Mouse (Mus musculus): ENCODE measurements around the gene Pygo2. TPM values are rescaled to one million over a fixed set of nuclear protein-coding genes. Genes with fewer than 3 reads are reported as not detected.

Pygo2 gene
- polyA plus RNA-seq, 2 experiments, result 58.3 to 83.4 TPM

GRCm38 (mm10) chr3:89401329-89401728 is 28.7 kb upstream of the Pygo2 start:
- DNase-seq (ENCODE audit: low spot score) (no peak), ATAC-seq (ENCODE audit: low FRiP score, low read depth) (no peak)
- TF ChIP-seq POLR2A (IDR thresholded peaks at IDR 0.05; ENCODE audit: borderline replicate concordance, extremely low read depth, insufficient read depth, insufficient read length), result no peak
- H3K4me1 ChIP-seq (ENCODE audit: control insufficient read depth, insufficient read depth, low read length), result peaks cover 6% of the 10 kb centered on the region
- no peak overlapping the region for H3K9ac ChIP-seq (ENCODE audit: low read depth, low read length, severe bottlenecking)
- H3K4me2 ChIP-seq (replicated peaks; ENCODE audit: low read depth, low read length, severe bottlenecking), result no peak overlapping the region
- no peaks in the 10 kb centered on the region for H3K9me3 ChIP-seq (ENCODE audit: control insufficient read depth, low read length)
- 81% methylated on average over 7 of the region's 7 CpGs for whole genome bisulfite sequencing
- no peak overlapping the region for H3K27ac ChIP-seq (replicated peaks; ENCODE audit: low read depth, low read length)
- H3K4me3 ChIP-seq (replicated peaks; ENCODE audit: low read length), result no peak overlapping the region
- no peaks in the 10 kb centered on the region for H3K27me3 ChIP-seq (ENCODE audit: control insufficient read depth, insufficient read depth, low read length)
- peaks cover 33% of the 10 kb centered on the region for H3K36me3 ChIP-seq (ENCODE audit: control insufficient read depth, insufficient read depth, low read length)

GRCm38 (mm10) chr3:89402693-89403092 is 27.3 kb upstream of the Pygo2 start, which contains the start of gene Lenep:
Gene Lenep (minus strand): TSS chr3:89402793.
- Histone ChIP-seq H3K9ac (ENCODE audit: low read depth, low read length, severe bottlenecking) (no peak within 1 kb of the TSS), H3K4me1 (ENCODE audit: control insufficient read depth, insufficient read depth, low read length) (no peaks in the 10 kb centered on the region), H3K4me3 (replicated peaks; ENCODE audit: low read length) (no peak within 1 kb of the TSS), H3K27me3 (ENCODE audit: control insufficient read depth, insufficient read depth, low read length) (no peaks in the 10 kb centered on the region), H3K36me3 (ENCODE audit: control insufficient read depth, insufficient read depth, low read length) (peaks cover 33% of the 10 kb centered on the region), H3K9me3 (ENCODE audit: control insufficient read depth, low read length) (no peaks in the 10 kb centered on the region), H3K4me2 (replicated peaks; ENCODE audit: low read depth, low read length, severe bottlenecking) (no peak within 1 kb of the TSS), H3K27ac (replicated peaks; ENCODE audit: low read depth, low read length) (no peak within 1 kb of the TSS)
- no peak for TF ChIP-seq POLR2A (IDR thresholded peaks at IDR 0.05; ENCODE audit: borderline replicate concordance, extremely low read depth, insufficient read depth, insufficient read length)
- DNase-seq (ENCODE audit: low spot score) (no peak), ATAC-seq (ENCODE audit: low FRiP score, low read depth) (no peak)
- WGBS, result 87% methylated on average over 5 of the region's 5 CpGs

GRCm38 (mm10) chr3:89406887-89407286 is 23.1 kb upstream of the Pygo2 start:
- Histone ChIP-seq H3K4me1 (ENCODE audit: control insufficient read depth, insufficient read depth, low read length) (peaks cover 7% of the 10 kb centered on the region), H3K27me3 (ENCODE audit: control insufficient read depth, insufficient read depth, low read length) (no peaks in the 10 kb centered on the region), H3K4me2 (replicated peaks; ENCODE audit: low read depth, low read length, severe bottlenecking) (no peak overlapping the region), H3K36me3 (ENCODE audit: control insufficient read depth, insufficient read depth, low read length) (peaks cover 38% of the 10 kb centered on the region), H3K9ac (ENCODE audit: low read depth, low read length, severe bottlenecking) (no peak overlapping the region), H3K4me3 (replicated peaks; ENCODE audit: low read length) (no peak overlapping the region), H3K9me3 (ENCODE audit: control insufficient read depth, low read length) (no peaks in the 10 kb centered on the region), H3K27ac (replicated peaks; ENCODE audit: low read depth, low read length) (no peak overlapping the region)
- no peak for TF ChIP-seq POLR2A (IDR thresholded peaks at IDR 0.05; ENCODE audit: borderline replicate concordance, extremely low read depth, insufficient read depth, insufficient read length)
- 92% methylated on average over 6 of the region's 6 CpGs for WGBS
- ATAC-seq (ENCODE audit: low FRiP score, low read depth), result no peak
- DNase-seq (ENCODE audit: low spot score), result no peak

- Histone ChIP-seq H3K36me3 (ENCODE audit: control insufficient read depth, insufficient read depth, low read length) (peaks cover 26% of the 10 kb centered on the region), H3K9ac (ENCODE audit: low read depth, low read length, severe bottlenecking) (no peak overlapping the region), H3K4me2 (replicated peaks; ENCODE audit: low read depth, low read length, severe bottlenecking) (no peak overlapping the region), H3K27ac (replicated peaks; ENCODE audit: low read depth, low read length) (no peak overlapping the region), H3K9me3 (ENCODE audit: control insufficient read depth, low read length) (no peaks in the 10 kb centered on the region), H3K27me3 (ENCODE audit: control insufficient read depth, insufficient read depth, low read length) (no peaks in the 10 kb centered on the region), H3K4me1 (ENCODE audit: control insufficient read depth, insufficient read depth, low read length) (peaks cover 7% of the 10 kb centered on the region), H3K4me3 (replicated peaks; ENCODE audit: low read length) (no peak overlapping the region)
- no peak for ATAC-seq (ENCODE audit: low FRiP score, low read depth)
- TF ChIP-seq POLR2A (IDR thresholded peaks at IDR 0.05; ENCODE audit: borderline replicate concordance, extremely low read depth, insufficient read depth, insufficient read length), result no peak
- 68% methylated on average over 16 of the region's 16 CpGs for WGBS
- no peak for DNase-seq (ENCODE audit: low spot score)
Measured at GRCm38 (mm10) chr3:89408448-89408847, 21.6 kb upstream of the Pygo2 start.

- no peak for TF ChIP-seq POLR2A (IDR thresholded peaks at IDR 0.05; ENCODE audit: borderline replicate concordance, extremely low read depth, insufficient read depth, insufficient read length)
- no peak overlapping the region for H3K4me3 ChIP-seq (replicated peaks; ENCODE audit: low read length)
- ATAC-seq (ENCODE audit: low FRiP score, low read depth) (no peak), DNase-seq (ENCODE audit: low spot score) (no peak)
- peaks cover 7% of the 10 kb centered on the region for H3K4me1 ChIP-seq (ENCODE audit: control insufficient read depth, insufficient read depth, low read length)
- peaks cover 27% of the 10 kb centered on the region for H3K36me3 ChIP-seq (ENCODE audit: control insufficient read depth, insufficient read depth, low read length)
- no peak overlapping the region for H3K9ac ChIP-seq (ENCODE audit: low read depth, low read length, severe bottlenecking)
- H3K27me3 ChIP-seq (ENCODE audit: control insufficient read depth, insufficient read depth, low read length), result no peaks in the 10 kb centered on the region
- no peak overlapping the region for H3K4me2 ChIP-seq (replicated peaks; ENCODE audit: low read depth, low read length, severe bottlenecking)
- no peak overlapping the region for H3K27ac ChIP-seq (replicated peaks; ENCODE audit: low read depth, low read length)
- H3K9me3 ChIP-seq (ENCODE audit: control insufficient read depth, low read length), result no peaks in the 10 kb centered on the region
- WGBS, result 91% methylated on average over 3 of the region's 3 CpGs
Measured at GRCm38 (mm10) chr3:89409701-89410100, 20.3 kb upstream of the Pygo2 start.

- Histone ChIP-seq H3K4me3 (replicated peaks; ENCODE audit: low read length) (peak overlapping the region; percentile 50), H3K27me3 (ENCODE audit: control insufficient read depth, insufficient read depth, low read length) (no peaks in the 10 kb centered on the region), H3K4me1 (ENCODE audit: control insufficient read depth, insufficient read depth, low read length) (peaks cover 7% of the 10 kb centered on the region), H3K36me3 (ENCODE audit: control insufficient read depth, insufficient read depth, low read length) (peaks cover 31% of the 10 kb centered on the region), H3K27ac (replicated peaks; ENCODE audit: low read depth, low read length) (no peak overlapping the region), H3K4me2 (replicated peaks; ENCODE audit: low read depth, low read length, severe bottlenecking) (peak overlapping the region; percentile 72), H3K9me3 (ENCODE audit: control insufficient read depth, low read length) (no peaks in the 10 kb centered on the region), H3K9ac (ENCODE audit: low read depth, low read length, severe bottlenecking) (peak overlapping the region; percentile 21; the same call in 1 of the 2 replicates)
- ATAC-seq (ENCODE audit: low FRiP score, low read depth), result no peak
- WGBS, result 77% methylated on average over 10 of the region's 10 CpGs
- DNase-seq (ENCODE audit: low spot score), result no peak
- TF ChIP-seq POLR2A (IDR thresholded peaks at IDR 0.05; ENCODE audit: borderline replicate concordance, extremely low read depth, insufficient read depth, insufficient read length), result no peak
Measured at GRCm38 (mm10) chr3:89410864-89411263, 19.1 kb upstream of the Pygo2 start.
